Mouse (Mus musculus) embryonic facial prominence, embryonic 14.5 days (tissue): ENCODE measurements at regions not wholly inside any gene's neighbourhood (a gene's known extent, or its start where the extent isn't known, plus 50 kb on each side); places are given as distances from the start of the nearest gene placed in this dataset.

Experiments
- ATAC-seq: fragments of 200-750 bp; cut with Nextera tagmentation; 2 replicates; pipeline ENCODE4 v1.8.0; 2017; ENCODE audit warnings: low read depth, moderate number of reproducible peaks, moderate TSS enrichment
- DNase-seq: peaks from one replicate; pipeline ENCODE4 v3.0.0-alpha.2; 2015; ENCODE audit warnings: low spot score
- H3K27ac ChIP-seq: fragments of 300-500 bp; sonication (generic); replicated peaks from 2 replicates; pipeline ENCODE4 v1.5.1; 2014; ENCODE audit warnings: low read depth, mild to moderate bottlenecking, low read length, moderate library complexity
- H3K27me3 ChIP-seq: fragments of 300-500 bp; sonication (generic); replicated peaks from 2 replicates; pipeline ENCODE4 v1.6.1; 2014; ENCODE audit warnings: low read length; ENCODE audit not compliant: control insufficient read depth, insufficient read depth
- H3K36me3 ChIP-seq: fragments of 300-500 bp; sonication (generic); 2 replicates; pipeline ENCODE4 v1.6.1; 2014; ENCODE audit warnings: low read length, mixed read lengths; ENCODE audit not compliant: control insufficient read depth, insufficient read depth
- H3K4me1 ChIP-seq: fragments of 300-500 bp; sonication (generic); 2 replicates; pipeline ENCODE4 v1.6.1; 2014; ENCODE audit warnings: antibody characterized with exemption, low read length; ENCODE audit not compliant: control insufficient read depth, insufficient read depth
- H3K4me2 ChIP-seq: fragments of 300-500 bp; sonication (generic); 2 replicates; pipeline ENCODE4 v1.6.1; 2014; ENCODE audit warnings: low read depth, mild to moderate bottlenecking, low read length, moderate library complexity, mixed read lengths
- H3K4me3 ChIP-seq: fragments of 300-500 bp; sonication (generic); 2 replicates; pipeline ENCODE4 v1.5.1; 2014; ENCODE audit warnings: low read depth, mild to moderate bottlenecking, low read length
- H3K9ac ChIP-seq: fragments of 300-500 bp; sonication (generic); 2 replicates; pipeline ENCODE4 v1.6.1; 2014; ENCODE audit warnings: low read depth, mild to moderate bottlenecking, low read length, moderate library complexity, mixed read lengths
- H3K9me3 ChIP-seq: fragments of 300-500 bp; sonication (generic); 2 replicates; pipeline ENCODE4 v1.6.1; 2016; ENCODE audit warnings: low read length; ENCODE audit not compliant: control insufficient read depth
- WGBS: fragments of 180-500 bp; shearing (Covaris S2); extraction: QIAGEN DNeasy Blood & Tissue Kit; methylation state at CpG from one replicate; pipeline ENCODE4 v1.1.7; 2014; 5-methylcytosine and 5-hydroxymethylcytosine counted together

DNA sequence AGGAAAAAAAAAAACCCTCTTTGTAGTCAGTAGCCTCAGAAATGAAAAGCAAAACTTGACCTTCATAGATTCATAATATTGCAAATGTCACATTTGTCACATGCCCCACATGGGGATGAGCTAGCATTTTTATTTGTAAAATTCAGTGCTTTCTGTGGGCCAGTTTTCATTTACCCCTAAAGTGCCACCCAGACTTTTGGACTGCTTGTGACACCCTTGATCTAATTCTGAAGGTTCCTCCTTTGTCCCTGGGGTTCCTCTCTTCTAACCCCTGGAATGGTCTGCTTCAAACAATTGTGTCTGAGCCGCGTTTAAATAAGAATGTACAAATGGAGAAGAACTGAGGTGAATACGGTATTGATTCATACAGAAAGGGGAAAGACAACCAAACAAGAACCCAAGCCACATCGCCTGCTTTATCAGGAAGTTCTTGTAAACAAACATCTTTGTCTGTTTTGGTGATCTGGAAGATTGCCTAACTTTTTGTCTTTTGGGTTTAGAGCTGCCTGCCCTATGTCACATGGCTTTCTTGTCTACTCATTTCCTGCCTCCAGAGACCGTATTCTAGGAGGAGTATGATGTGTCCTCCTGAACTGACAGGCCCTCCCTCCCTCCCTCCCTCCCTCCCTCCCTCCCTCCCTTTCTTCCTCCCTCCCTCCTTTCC lies 203.1 kb upstream of the Gm9833 start:
- Histone ChIP-seq H3K9ac (no peak overlapping the region), H3K27me3 (no peaks in the 10 kb centered on the region), H3K36me3 (no peaks in the 10 kb centered on the region), H3K4me3 (no peak overlapping the region), H3K4me2 (no peak overlapping the region), H3K9me3 (no peaks in the 10 kb centered on the region), H3K27ac (no peak overlapping the region), H3K4me1 (no peaks in the 10 kb centered on the region; the same call in 1 of the 2 replicates)
- WGBS: 54% methylated on average over 5 of the region's 5 CpGs
- ATAC-seq (no peak), DNase-seq (no peak)

DNA sequence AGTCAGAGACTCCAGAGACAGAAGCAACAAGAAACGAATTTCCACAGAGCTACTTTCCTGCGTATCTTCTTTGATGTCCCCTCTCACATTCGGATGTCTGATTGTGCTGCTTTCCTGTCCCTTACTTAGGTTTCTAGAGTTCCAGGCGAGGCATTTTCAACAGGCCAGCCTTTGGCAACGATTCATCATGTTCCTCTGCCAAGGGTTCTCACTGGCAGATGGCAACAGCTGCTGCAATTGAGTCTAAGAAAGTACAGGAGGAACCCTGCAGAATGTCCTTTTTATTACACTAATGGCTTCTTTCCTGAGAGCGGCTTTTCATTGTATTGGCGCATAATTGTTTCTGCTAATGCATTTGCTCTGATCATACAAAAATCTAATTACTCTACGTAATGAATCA lies 202.3 kb upstream of the Gm9833 start:
- DNase-seq: peak; percentile 81
- Histone ChIP-seq H3K4me3 (no peak overlapping the region), H3K9ac (no peak overlapping the region), H3K4me1 (no peaks in the 10 kb centered on the region; the same call in 1 of the 2 replicates), H3K4me2 (no peak overlapping the region), H3K36me3 (no peaks in the 10 kb centered on the region), H3K27me3 (no peaks in the 10 kb centered on the region), H3K27ac (0 out of 2 replicates have a peak overlapping the region, but pooled peaks have one; percentile 21), H3K9me3 (no peaks in the 10 kb centered on the region)
- 50% methylated on average over 8 of the region's 8 CpGs for WGBS
- ATAC-seq: no peak

DNA sequence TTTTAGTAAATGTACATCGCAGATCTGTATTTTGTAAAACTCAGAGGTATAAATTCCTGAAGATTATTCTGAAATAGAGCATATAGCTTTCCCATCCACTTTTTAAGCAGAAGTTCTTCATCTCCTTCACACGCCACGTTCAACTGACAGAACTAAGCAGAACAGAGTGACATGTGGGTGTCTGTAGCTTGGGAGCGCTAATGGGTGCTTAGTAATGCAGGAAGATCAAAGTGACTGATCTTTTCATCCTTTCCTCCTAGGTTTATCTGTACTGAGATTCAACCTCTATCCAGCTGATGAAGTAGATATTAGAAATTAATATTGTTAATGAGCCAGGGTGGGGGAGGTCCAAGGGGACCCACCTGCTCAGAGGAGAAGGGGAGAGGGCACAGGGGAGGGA lies 201.8 kb upstream of the Gm9833 start:
- Histone ChIP-seq H3K27ac (no peak overlapping the region), H3K4me3 (no peak overlapping the region), H3K4me1 (no peaks in the 10 kb centered on the region; the same call in 1 of the 2 replicates), H3K27me3 (no peaks in the 10 kb centered on the region), H3K9me3 (no peaks in the 10 kb centered on the region), H3K4me2 (no peak overlapping the region), H3K36me3 (no peaks in the 10 kb centered on the region), H3K9ac (no peak overlapping the region)
- WGBS: 67% methylated on average over 4 of the region's 4 CpGs
- ATAC-seq (no peak), DNase-seq (no peak)

DNA sequence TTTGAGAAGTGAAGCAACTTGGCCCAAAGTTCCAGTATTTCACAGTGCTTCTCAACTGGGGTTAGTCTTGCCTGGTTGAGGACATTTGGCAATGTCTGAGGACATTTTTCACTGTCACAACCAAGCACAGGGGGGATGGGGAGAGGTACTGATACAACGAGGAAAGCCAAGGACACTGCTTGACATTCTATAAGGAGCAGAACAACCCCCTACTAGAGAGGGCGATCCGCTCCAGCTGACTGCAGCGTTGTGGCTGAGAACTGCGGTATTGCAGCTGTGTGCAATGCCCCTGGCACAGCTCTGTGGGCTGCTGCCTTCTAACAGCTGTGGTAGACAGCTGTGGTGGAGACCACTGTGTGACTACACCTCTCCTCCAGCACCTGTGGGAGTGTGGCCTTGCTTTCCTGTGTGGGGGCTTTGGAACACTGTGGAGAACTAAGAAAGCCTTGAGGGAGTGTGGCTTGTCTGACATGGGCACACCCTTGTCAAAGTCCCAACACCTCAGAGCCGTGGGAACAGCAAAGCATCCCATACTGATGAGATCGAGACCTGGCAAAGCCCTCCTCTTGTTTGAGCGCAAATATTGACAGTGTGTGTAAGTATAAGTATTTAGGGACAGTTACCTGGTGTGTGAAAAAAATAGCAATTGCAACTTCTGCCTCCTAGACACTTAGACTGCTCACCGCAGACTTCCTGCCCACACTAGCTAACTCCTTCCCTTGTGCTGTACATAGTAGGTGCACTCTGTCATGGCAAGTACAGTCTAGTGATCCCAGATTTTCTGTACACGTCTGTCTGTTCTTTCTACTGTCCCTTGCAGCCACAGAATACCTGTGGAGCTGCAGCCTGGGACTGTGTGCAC lies 200.9 kb upstream of the Gm9833 start:
- Histone ChIP-seq H3K9ac (no peak overlapping the region), H3K27me3 (no peaks in the 10 kb centered on the region), H3K36me3 (no peaks in the 10 kb centered on the region), H3K4me1 (no peaks in the 10 kb centered on the region; the same call in 1 of the 2 replicates), H3K27ac (no peak overlapping the region), H3K4me2 (no peak overlapping the region), H3K4me3 (no peak overlapping the region), H3K9me3 (no peaks in the 10 kb centered on the region)
- ATAC-seq (peak; percentile 82), DNase-seq (peak; percentile 64)
- WGBS: 63% methylated on average over 10 of the region's 10 CpGs

DNA sequence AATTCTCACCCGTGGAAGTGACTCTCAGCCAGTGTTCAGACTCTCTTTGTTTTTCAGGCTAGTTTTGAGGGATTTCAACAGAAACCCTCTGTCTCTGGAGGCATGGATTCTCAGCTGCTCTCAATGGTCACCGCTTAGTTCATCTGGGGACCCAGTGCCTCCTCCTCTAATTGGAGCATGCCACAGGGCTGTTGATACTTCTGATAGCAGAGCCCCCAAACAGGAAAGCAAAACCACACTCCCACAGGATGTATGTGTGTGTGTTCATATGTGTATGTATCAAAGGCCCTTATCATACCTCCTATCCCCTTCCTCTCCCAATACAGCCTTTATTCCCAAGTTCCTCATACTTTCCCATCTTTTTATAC lies 200.3 kb upstream of the Gm9833 start:
- Histone ChIP-seq H3K36me3 (no peaks in the 10 kb centered on the region), H3K4me3 (no peak overlapping the region), H3K27me3 (no peaks in the 10 kb centered on the region), H3K9me3 (no peaks in the 10 kb centered on the region), H3K9ac (no peak overlapping the region), H3K4me2 (no peak overlapping the region), H3K4me1 (no peaks in the 10 kb centered on the region; the same call in 1 of the 2 replicates), H3K27ac (no peak overlapping the region)
- ATAC-seq (no peak; the same call in 1 of the 2 replicates), DNase-seq (no peak)
- 67% methylated on average over 2 of the region's 2 CpGs for WGBS

DNA sequence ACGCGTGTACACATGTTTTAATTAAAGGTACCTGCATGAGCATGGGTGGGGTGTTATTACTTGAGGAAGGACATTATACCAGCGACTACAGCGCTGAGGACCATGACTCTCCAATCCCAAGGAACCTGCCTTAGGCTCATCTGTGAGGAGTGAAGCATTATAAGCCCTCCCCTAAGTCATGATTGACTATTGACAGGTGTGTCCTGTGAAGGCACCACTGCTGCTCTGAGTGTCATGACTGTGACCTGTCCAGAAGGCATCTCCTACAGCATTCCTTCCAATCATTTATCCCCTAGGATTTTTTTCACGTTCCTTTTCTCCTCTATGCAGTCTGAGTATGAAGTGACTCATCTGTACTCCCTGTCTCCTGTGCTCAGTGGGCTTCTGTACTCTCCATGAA lies 199.9 kb upstream of the Gm9833 start:
- H3K4me2 ChIP-seq: no peak overlapping the region
- H3K27ac ChIP-seq: no peak overlapping the region
- no peaks in the 10 kb centered on the region; the same call in 1 of the 2 replicates for H3K4me1 ChIP-seq
- 89% methylated on average over 5 of the region's 5 CpGs for WGBS
- DNase-seq: no peak
- H3K27me3 ChIP-seq: no peaks in the 10 kb centered on the region
- H3K9me3 ChIP-seq: no peaks in the 10 kb centered on the region
- no peaks in the 10 kb centered on the region for H3K36me3 ChIP-seq
- no peak overlapping the region for H3K9ac ChIP-seq
- no peak for ATAC-seq
- no peak overlapping the region for H3K4me3 ChIP-seq

DNA sequence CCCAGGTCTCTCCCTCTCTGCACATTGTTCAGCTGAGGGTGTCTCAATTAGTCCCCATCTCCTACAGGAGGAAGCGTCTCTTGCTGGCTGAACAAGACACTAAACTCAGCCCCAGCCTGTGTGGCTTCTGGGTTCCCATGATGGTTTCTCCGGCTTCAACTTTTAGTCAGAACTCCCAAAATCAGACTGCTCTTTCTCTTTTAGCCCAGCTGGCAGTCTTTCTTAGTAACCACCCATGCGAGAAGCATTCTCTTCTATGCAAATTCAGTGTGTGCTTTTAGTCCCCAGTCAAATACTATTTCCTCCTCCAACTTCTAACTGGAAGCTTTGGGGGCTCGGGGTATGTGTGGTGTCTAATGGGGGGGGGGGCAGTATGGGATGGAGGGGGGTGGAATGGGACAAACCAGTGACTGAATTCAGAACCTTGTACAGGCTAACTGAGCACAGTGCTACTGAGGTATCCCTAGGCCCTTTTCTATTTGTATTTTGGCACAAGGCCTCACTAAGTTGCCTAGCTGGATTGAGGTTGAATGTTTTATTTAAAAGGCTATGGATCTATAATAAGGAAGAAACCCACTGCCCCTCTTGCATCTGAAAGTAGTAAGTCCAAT lies 194.9 kb upstream of the Gm9833 start:
- DNase-seq (no peak), ATAC-seq (no peak)
- Histone ChIP-seq H3K4me3 (no peak overlapping the region), H3K27me3 (no peaks in the 10 kb centered on the region), H3K4me2 (no peak overlapping the region), H3K27ac (no peak overlapping the region), H3K9ac (no peak overlapping the region), H3K9me3 (no peaks in the 10 kb centered on the region), H3K36me3 (no peaks in the 10 kb centered on the region), H3K4me1 (no peaks in the 10 kb centered on the region)
- WGBS: 76% methylated on average over 4 of the region's 4 CpGs

DNA sequence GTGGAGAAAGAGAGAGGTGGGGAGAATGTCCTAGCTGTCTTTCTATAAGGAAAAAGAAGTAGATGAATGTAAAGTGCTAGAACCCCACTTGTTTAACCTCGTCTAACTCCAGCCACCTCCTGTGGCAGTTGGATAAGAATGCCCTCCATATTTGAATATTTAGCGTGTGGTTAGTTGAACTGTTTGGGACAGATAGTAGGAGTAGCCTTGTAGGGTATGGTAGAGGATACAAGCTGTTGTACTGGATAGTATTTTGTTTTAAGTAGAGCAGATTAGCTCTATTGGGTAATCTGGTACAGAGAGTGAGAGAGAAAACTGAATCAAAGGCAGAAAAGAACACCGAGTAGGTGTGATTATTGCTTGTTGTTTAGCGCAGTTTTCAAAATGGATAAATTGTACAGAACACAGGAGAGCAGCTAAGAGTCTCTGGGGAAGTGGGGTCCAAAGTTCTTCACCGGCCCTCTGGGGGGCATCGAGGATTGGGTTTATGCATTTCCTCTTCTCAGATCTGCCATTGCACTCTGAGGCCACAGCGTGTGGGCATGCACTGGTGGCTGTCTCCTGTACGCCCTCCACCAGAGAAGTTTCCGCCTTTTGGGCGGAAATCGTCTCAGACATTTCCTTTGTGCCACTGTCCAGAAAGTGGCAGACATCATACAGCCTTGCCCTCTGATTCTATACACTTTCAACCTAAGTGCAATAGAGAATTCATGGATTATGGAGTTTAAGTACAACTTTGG lies 192.3 kb upstream of the Gm9833 start:
- H3K4me3 ChIP-seq: no peak overlapping the region

More for the DNA sequence above, 192.3 kb upstream of the Gm9833 start:
- Histone ChIP-seq H3K4me1 (no peaks in the 10 kb centered on the region), H3K9ac (no peak overlapping the region), H3K27ac (no peak overlapping the region), H3K27me3 (no peaks in the 10 kb centered on the region), H3K4me2 (no peak overlapping the region), H3K36me3 (no peaks in the 10 kb centered on the region), H3K9me3 (no peaks in the 10 kb centered on the region)
- DNase-seq (no peak), ATAC-seq (no peak)
- whole genome bisulfite sequencing: 84% methylated on average over 11 of the region's 11 CpGs
